Mouse (Mus musculus): ENCODE results near the gene Dpf3. TPM values are rescaled to one million over a fixed set of nuclear protein-coding genes. Genes with fewer than 3 reads are reported as not detected.

Dpf3 gene
- total RNA-seq (2023; ENCODE audit: inconsistent age): not detected in 4 replicates

GRCm38 (mm10) chr12:83487476-83487991, at the start of gene Dpf3:
Gene Dpf3, minus strand, starts transcription at chr12:83487716.

GRCm38 (mm10) chr12:83520311-83520890, 32.9 kb upstream of the Dpf3 start, which contains the start of gene Dcaf4:
Gene Dcaf4, plus strand, starts transcription at chr12:83520466.

Other genes starting within 250 kb of the Dpf3 start
- gene Dcaf4, start 32.8 kb upstream of the Dpf3 start, total RNA-seq (2023; ENCODE audit: inconsistent age): 22.5 to 27.7 TPM (median 25.6 TPM) in 4 replicates
- gene Zfyve1, start 109.5 kb upstream of the Dpf3 start, total RNA-seq (2023; ENCODE audit: inconsistent age): 26.6 to 31.1 TPM (median 28.6 TPM) in 4 replicates
- 265 to 319 TPM (median 299 TPM) in 4 replicates for gene Rbm25, start 143.5 kb upstream of the Dpf3 start, total RNA-seq (2023; ENCODE audit: inconsistent age)
- 68.0 to 79.4 TPM (median 77.7 TPM) in 4 replicates for gene Psen1, start 200.4 kb upstream of the Dpf3 start, total RNA-seq (2023; ENCODE audit: inconsistent age)